Mouse (Mus musculus) mature B cell (primary cell): ENCODE results near the gene Plxdc1.

Experiments used
- in situ Hi-C: fragments of 300-500 bp; cut with MboI; formaldehyde crosslinking; loops from 2 replicates; pipeline ENCODE4 v1.14.3; 2019

The Plxdc1 gene

GRCm38 (mm10) chr11:97985727-97986677, at the start of gene Plxdc1:
Gene Plxdc1 (minus strand): TSS chr11:97986444.
- in situ Hi-C loops, result loop anchor here (5.0 kb wide), 1 partner anchor 189 kb away; the partner anchor contains the start of gene Lasp1

- in situ Hi-C loops, result no loop called here
These were observed 49.7 kb upstream of the Plxdc1 start for GRCm38 (mm10) chr11:98035977-98036377.

- in situ Hi-C loops, result no loop called here
These were observed 48.6 kb upstream of the Plxdc1 start for GRCm38 (mm10) chr11:98034840-98035239.

- in situ Hi-C loops, result no loop called here
These were observed 47.8 kb upstream of the Plxdc1 start for GRCm38 (mm10) chr11:98034061-98034460.

- in situ Hi-C loops, result no loop called here
These were observed 45.2 kb upstream of the Plxdc1 start for GRCm38 (mm10) chr11:98031443-98031770.

- in situ Hi-C loops, result no loop called here
These were observed 44.6 kb upstream of the Plxdc1 start for GRCm38 (mm10) chr11:98030701-98031442.

DNA sequence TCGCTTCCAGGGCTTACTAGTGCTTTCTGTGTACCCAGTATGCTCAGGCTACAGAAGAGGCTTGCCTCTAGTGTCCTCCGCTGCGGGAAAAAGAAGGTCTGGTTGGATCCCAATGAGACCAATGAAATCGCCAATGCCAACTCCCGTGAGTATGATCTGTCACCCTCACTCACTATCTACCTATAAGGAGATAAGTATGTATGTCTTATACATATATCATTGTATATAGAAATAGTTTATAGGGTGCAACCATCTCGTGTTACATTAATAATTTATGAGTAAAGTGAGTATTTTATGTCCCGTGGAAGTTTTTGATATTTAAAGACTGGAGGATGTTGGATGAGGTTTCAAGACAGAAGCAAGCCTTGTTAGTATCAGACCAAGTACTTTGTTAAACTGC, 41.5 kb upstream of the Plxdc1 start:
- in situ Hi-C loops, result loop anchor here (5.0 kb wide), 1 partner anchor 50 kb away; no protein-coding TSS in a partner anchor

- in situ Hi-C loops, result loop anchor here (5.0 kb wide), 1 partner anchor 50 kb away; no protein-coding TSS in a partner anchor
These were observed 41.0 kb upstream of the Plxdc1 start for GRCm38 (mm10) chr11:98027297-98027688.

DNA sequence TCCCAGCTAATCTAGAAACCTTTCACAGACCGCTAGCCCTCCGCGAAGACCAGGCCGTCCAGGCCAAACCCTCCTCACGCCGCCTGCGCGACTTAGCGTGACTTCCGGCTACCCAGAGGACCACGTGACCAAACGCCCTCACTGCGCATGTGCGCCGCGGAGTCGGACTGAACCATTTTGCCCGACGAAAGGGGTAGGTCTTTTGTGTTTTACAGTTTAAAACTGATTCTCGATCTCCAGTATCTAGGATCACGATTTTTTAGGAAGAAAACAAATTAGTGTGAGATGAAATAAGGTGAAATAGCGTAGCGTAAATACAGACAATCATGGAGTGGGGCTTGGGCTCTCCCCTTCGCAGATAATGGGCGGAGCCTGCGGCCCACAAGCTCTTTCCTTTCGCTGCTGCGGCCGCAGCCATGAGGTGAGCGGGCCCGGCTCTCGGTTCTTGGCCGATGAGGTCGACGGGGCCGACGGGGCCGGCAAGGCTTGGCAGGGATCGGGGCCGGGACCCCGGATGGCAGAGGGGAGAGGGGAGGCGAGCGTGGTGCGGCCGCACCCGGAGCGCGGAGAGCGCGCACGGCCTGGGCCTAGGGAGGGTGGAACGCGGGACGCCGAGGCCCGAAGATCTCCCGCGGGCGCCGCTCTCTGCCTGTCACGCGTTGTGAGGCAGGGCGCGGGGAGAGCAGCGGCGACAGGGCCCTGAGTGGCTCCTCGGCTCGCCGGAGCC, 40.5 kb upstream of the Plxdc1 start, which contains the start of gene Rpl19:
TSS of gene Rpl19 (plus strand) at position 141 of the 727 bp plus-strand sequence.
- in situ Hi-C loops, result loop anchor here (5.0 kb wide), 1 partner anchor 51 kb away; no protein-coding TSS in a partner anchor

GRCm38 (mm10) chr11:98026248-98026569, 40.0 kb upstream of the Plxdc1 start:
- in situ Hi-C loops, result loop anchor here (5.0 kb wide), 1 partner anchor 51 kb away; no protein-coding TSS in a partner anchor

GRCm38 (mm10) chr11:98024516-98024915, 38.3 kb upstream of the Plxdc1 start:
- in situ Hi-C loops, result no loop called here

- in situ Hi-C loops, result no loop called here
These were observed 36.5 kb upstream of the Plxdc1 start, which contains the start of gene Cacnb1 for GRCm38 (mm10) chr11:98022555-98023371. Gene Cacnb1 (minus strand): TSS chr11:98023034.

DNA sequence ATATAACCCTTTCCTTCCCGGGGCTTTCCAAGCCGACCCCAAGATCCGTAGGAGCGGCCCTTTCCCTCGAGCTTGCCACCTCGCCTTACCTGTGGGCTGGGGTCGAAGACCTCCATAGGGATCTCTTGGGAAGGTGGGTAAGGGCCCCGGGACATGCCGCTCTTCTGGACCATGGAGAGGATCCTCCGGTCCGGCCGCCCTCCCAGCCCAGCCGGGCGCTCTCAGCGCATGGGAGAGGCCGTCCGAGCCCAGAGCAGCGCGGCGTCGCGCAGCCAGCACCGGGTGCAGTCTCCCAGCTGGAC, 36.0 kb upstream of the Plxdc1 start:
- in situ Hi-C loops, result no loop called here

- in situ Hi-C loops, result no loop called here
These were observed 35.5 kb upstream of the Plxdc1 start for GRCm38 (mm10) chr11:98021565-98022252.

GRCm38 (mm10) chr11:98021118-98021517, 34.9 kb upstream of the Plxdc1 start:
- in situ Hi-C loops, result no loop called here

GRCm38 (mm10) chr11:98020710-98021109, 34.5 kb upstream of the Plxdc1 start:
- in situ Hi-C loops, result no loop called here

DNA sequence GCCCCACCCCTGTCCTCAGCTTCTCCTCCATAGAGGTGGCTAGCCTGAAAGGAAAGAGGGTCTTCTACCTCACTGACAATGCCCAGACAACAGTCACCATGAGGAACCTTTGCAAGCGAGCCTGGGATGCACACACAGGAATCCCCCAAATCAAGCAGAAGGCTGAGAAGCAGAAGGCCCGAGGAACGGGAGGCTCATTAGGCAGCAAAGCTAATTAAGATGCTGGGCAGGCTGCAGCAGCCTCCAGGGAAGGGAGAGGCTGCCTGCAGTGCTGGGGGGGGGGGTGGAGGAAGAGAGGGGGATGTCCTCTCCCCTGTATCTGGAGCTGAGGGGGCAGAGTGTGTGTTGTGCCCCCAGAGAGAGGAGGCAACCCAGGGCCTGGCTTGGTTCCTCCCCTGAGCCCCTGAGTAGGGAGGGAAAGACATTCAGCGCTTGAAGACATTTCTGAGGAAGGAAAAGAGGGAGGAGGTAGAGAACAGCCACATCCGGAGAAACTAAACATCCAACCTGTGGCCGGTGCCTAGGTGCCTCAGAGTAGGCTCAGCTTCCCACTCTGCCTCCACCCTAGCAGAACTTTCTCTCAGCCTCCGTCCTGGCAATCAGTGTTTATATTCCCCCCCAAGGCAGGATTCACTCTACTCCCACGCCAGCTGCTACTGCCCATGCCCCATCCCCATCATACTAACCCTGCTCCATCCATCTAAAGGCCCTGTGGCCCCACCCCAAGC, 33.8 kb upstream of the Plxdc1 start:
- in situ Hi-C loops, result no loop called here

DNA sequence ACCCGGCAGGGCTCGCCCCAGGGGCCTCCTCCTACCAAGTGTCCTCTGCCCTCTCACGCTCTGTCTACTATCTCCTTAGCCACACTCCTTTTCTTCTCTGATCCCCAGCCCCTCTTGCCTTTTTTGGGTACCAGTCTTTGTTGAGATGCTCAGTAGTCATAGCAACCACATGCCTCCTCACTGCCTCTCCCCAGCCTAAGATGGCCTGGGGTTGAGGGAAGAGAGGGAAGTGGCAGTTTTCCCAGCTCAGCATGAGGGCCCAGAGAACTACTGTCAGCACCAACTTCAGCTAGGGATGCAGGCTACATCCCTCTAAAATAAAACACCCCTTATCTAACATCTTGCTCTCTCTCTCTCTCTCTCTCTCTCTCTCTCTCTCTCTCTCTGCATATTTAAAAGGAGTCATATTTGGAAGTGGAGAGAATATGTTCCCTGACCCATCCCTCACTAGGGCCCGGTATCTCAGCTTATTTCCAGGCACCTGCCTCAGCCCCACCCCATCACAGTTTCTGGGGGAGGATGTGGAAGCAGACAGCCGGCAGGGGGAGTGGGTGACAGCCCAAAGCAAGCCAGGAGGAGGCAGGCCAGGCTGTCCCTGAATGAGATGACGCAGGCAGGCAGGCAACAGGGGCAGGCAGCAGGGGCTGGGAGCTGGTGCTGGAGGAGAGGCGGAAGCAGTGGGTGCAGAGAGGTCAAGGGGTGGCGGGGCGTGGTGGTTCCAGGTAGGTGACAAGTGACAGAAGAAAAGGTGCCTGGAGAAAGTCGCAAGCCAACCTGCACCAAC, 32.8 kb upstream of the Plxdc1 start:
- in situ Hi-C loops, result no loop called here

DNA sequence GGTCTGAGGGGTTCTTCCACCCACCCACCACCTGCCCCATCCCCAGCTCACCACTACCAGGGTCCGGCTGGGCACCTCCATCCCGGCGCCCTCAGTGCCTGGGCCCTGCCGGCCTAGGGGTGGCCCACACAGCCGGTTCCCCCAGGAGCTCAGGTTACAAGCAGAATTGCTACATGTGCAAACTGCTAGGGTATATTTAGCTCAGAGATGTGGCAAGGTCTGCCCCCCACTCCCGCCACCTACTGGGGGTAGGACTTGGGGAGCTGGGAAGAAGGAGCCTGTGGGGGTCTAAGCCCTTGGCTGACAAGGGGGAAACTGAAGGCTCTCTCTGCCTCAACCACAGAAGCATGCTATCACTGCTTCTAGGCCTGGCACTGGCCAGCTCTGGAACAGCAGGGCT, 32.0 kb upstream of the Plxdc1 start:
- in situ Hi-C loops, result no loop called here
